Mouse (Mus musculus) lung, embryonic 16.5 days (tissue): ENCODE measurements around the gene Cxcl1. TPM values are rescaled to one million over a fixed set of nuclear protein-coding genes. Genes with fewer than 3 reads are reported as not detected.
A peak's percentile ranks its signal among the peaks of the same experiment; 100 is the strongest.

Experiments
- ATAC-seq: fragments of 200-750 bp; cut with Nextera tagmentation; 2 replicates; pipeline ENCODE4 v1.8.0; 2017; ENCODE audit warnings: low read depth, mild to moderate bottlenecking, moderate library complexity
- H3K27ac ChIP-seq: fragments of 300-500 bp; sonication (generic); 2 replicates; pipeline ENCODE4 v1.5.1; 2014; ENCODE audit warnings: mild to moderate bottlenecking, control low read depth, low read length
- H3K27me3 ChIP-seq: fragments of 300-500 bp; sonication (generic); 2 replicates; pipeline ENCODE4 v1.6.1; 2014; ENCODE audit warnings: low read depth, low read length, mixed read lengths; ENCODE audit not compliant: control insufficient read depth, insufficient read depth
- H3K36me3 ChIP-seq: fragments of 300-500 bp; sonication (generic); 2 replicates; pipeline ENCODE4 v1.6.1; 2014; ENCODE audit warnings: low read length; ENCODE audit not compliant: control insufficient read depth, insufficient read depth
- H3K4me1 ChIP-seq: fragments of 300-500 bp; sonication (generic); replicated peaks from 2 replicates; pipeline ENCODE4 v1.6.1; 2014; ENCODE audit warnings: low read length, mixed read lengths; ENCODE audit not compliant: control insufficient read depth, insufficient read depth
- H3K4me2 ChIP-seq: fragments of 300-500 bp; sonication (generic); 2 replicates; pipeline ENCODE4 v1.6.1; 2014; ENCODE audit warnings: low read depth, low read length, control low read depth
- H3K4me3 ChIP-seq: fragments of 300-500 bp; sonication (generic); 2 replicates; pipeline ENCODE4 v1.5.1; 2014; ENCODE audit warnings: mild to moderate bottlenecking, low read length, control low read depth
- H3K9ac ChIP-seq: fragments of 300-500 bp; sonication (generic); 2 replicates; pipeline ENCODE4 v1.6.1; 2014; ENCODE audit warnings: low read length, control low read depth
- H3K9me3 ChIP-seq: fragments of 300-500 bp; sonication (generic); 2 replicates; pipeline ENCODE4 v1.6.1; 2016; ENCODE audit warnings: low read length; ENCODE audit not compliant: control insufficient read depth
- WGBS: fragments of 180-500 bp; shearing (Covaris S2); extraction: QIAGEN DNeasy Blood & Tissue Kit; methylation state at CpG from one replicate; pipeline ENCODE4 v1.1.7; 2014; 5-methylcytosine and 5-hydroxymethylcytosine counted together
- polyA plus RNA-seq: library from polyadenylated mRNA; unstranded; fragments of >200 nt; fragmentation: Nextera tagmentation; extraction: Ambion mirVana; gene quantifications from 2 replicates; pipeline ENCODE4 v1.2.1, GENCODE M21; 2015

Gene Cxcl1
- polyA plus RNA-seq, 1 experiment from 2014 or later: 0.41 TPM

DNA sequence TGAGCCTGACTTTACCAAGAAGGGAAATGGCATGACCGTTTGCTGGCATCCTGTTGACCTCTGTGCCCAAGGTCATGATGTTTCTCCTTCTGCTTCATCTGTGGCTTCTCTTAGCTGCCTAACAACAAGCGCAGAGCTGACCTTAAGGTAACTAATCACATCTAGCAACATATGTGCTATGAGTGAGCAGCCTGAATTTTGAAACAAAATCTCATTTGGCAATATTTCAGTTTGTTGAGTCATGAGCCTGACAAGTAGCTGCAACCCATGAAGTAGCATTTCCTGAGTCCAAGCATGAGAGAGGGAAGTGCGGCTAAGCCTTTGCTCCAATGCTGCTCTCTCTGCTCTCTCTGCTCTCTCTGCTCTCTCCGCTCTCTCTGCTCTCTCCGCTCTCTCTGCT, 9.4 kb upstream of the Cxcl1 start:
- no peak overlapping the region for H3K9ac ChIP-seq
- peaks cover 12% of the 10 kb centered on the region for H3K4me1 ChIP-seq
- H3K27ac ChIP-seq: no peak overlapping the region
- H3K4me2 ChIP-seq: no peak overlapping the region
- H3K36me3 ChIP-seq: no peaks in the 10 kb centered on the region
- H3K9me3 ChIP-seq: no peaks in the 10 kb centered on the region
- H3K27me3 ChIP-seq: no peaks in the 10 kb centered on the region
- ATAC-seq: no peak
- H3K4me3 ChIP-seq: no peak overlapping the region
- WGBS: 80% methylated on average over 5 of the region's 5 CpGs

DNA sequence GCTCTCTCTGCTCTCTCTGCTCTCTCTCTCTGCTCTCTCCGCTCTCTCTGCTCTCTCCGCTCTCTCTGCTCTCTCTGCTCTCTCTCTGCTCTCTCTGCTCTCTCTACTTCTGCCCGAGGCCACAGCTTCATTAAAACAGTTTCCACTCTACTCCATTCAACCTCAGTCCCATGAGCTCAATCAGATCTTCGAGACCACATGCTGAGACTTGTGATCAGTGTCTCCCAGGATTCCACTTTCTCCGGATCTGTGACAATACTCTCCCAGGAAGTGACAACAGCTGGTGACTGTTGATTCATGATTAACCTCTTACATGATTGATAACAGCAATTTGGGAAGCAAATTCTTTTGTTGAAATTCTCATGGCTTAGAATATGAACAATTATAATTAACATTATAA, 8.9 kb upstream of the Cxcl1 start:
- ATAC-seq: no peak
- 88% methylated on average over 5 of the region's 5 CpGs for WGBS
- no peak overlapping the region for H3K4me2 ChIP-seq

DNA sequence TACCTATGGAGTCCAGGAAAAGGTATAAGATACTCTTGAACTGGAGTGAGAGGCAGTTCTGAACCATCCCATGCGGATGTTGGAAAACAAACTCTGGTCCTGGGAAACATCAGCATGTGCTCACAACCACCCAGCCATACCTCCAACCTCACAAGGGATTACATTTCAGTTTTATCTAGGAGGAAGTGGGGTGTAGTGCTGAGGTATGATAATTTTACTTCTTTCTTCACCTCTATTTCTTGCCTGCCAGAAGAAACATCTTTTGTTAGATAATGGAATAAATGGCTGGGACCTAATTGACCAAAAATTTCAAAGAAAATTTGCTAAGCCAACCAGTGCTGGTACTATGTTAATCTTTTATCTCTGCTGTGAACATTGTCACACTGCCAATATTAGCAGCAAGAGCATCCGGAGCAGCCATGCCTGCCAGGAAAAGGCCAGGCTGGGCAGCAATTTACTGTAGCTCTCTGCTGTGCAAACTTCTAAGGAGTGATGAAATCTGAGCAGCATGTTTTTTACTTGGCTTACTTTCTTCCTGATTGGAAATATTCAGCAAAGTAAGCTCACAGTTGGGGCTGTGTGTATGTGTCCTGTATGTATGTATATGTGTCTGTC, 6.3 kb upstream of the Cxcl1 start:
- WGBS: 44% methylated on average over 2 of the region's 2 CpGs
- H3K4me1 ChIP-seq: peaks cover 12% of the 10 kb centered on the region
- H3K9ac ChIP-seq: no peak overlapping the region
- H3K27me3 ChIP-seq: no peaks in the 10 kb centered on the region; the same call in 1 of the 2 replicates
- peak; percentile 88 for ATAC-seq
- no peak overlapping the region for H3K4me3 ChIP-seq
- H3K27ac ChIP-seq: no peak overlapping the region
- H3K4me2 ChIP-seq: no peak overlapping the region
- no peaks in the 10 kb centered on the region for H3K9me3 ChIP-seq
- no peaks in the 10 kb centered on the region for H3K36me3 ChIP-seq

More for the DNA sequence above, 8.9 kb upstream of the Cxcl1 start:
- H3K4me3 ChIP-seq: no peak overlapping the region
- no peak overlapping the region for H3K27ac ChIP-seq
- no peaks in the 10 kb centered on the region for H3K36me3 ChIP-seq
- no peaks in the 10 kb centered on the region for H3K27me3 ChIP-seq
- no peak overlapping the region for H3K9ac ChIP-seq
- H3K4me1 ChIP-seq: peaks cover 12% of the 10 kb centered on the region
- H3K9me3 ChIP-seq: no peaks in the 10 kb centered on the region

DNA sequence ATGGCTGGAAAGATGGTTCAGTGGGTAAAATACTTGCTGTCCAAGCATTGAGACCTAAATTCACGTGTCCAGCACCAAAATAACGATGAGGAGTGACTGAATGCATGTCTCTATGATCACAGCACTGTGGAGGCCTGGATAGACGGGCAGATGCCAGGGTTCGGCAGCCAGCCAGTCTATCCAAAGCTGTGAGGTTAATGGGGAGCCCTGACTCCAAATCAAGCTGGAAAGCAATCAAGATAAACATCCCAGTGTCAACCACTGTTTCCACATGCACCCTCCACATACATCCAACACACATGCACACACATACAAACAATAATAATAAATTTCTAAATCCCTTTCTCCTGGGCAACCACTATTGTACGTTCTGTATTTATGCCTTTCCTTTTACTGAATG, 2.4 kb upstream of the Cxcl1 start:
- no peaks in the 10 kb centered on the region; the same call in 1 of the 2 replicates for H3K27me3 ChIP-seq

DNA sequence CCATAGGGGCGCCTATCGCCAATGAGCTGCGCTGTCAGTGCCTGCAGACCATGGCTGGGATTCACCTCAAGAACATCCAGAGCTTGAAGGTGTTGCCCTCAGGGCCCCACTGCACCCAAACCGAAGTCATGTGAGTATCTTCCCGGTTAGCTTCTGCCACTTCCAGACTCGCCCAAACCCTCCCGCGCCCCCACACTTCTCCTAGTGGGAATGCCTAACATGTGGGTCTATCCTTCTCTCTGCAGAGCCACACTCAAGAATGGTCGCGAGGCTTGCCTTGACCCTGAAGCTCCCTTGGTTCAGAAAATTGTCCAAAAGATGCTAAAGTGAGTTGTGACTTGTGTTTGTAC, 398 bp downstream of the Cxcl1 start:
- Histone ChIP-seq H3K27me3 (no peaks in the 10 kb centered on the region; the same call in 1 of the 2 replicates), H3K9me3 (no peaks in the 10 kb centered on the region), H3K36me3 (no peaks in the 10 kb centered on the region), H3K4me1 (no peaks in the 10 kb centered on the region; the same call in 1 of the 2 replicates), H3K9ac (peak overlapping the region; percentile 61), H3K27ac (no peak overlapping the region), H3K4me2 (peak overlapping the region; percentile 72), H3K4me3 (peak overlapping the region; percentile 54)
- WGBS: 21% methylated on average over 10 of the region's 10 CpGs
- no peak for ATAC-seq

More for the DNA sequence above, 2.4 kb upstream of the Cxcl1 start:
- H3K27ac ChIP-seq: no peak overlapping the region
- H3K4me2 ChIP-seq: no peak overlapping the region
- H3K36me3 ChIP-seq: no peaks in the 10 kb centered on the region
- no peak overlapping the region for H3K9ac ChIP-seq
- H3K4me1 ChIP-seq: peaks cover 12% of the 10 kb centered on the region
- H3K9me3 ChIP-seq: no peaks in the 10 kb centered on the region
- ATAC-seq: no peak
- WGBS: 69% methylated on average over 5 of the region's 5 CpGs
- no peak overlapping the region for H3K4me3 ChIP-seq

DNA sequence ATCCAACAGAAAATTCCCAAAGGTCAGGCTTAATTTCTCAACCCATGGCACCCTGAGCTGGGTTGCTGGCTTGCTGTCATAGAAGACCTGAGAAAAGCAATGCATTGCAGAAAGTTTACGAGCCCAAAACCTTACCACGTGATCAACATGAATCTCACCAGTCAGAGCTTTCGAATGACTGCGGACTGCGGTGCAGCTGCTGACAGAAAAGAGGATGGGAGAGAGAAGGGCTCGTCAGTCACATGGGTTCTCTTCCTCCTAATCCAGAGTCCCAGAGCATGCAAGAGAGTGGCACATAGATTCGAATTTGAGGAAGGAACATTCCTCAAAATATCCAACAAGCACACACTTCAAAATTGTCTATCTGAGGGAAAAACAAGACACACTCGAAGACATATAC, 3.2 kb downstream of the Cxcl1 start:
- Histone ChIP-seq H3K36me3 (no peaks in the 10 kb centered on the region), H3K9me3 (no peaks in the 10 kb centered on the region), H3K4me1 (no peaks in the 10 kb centered on the region; the same call in 1 of the 2 replicates), H3K9ac (no peak overlapping the region), H3K4me2 (no peak overlapping the region), H3K27me3 (no peaks in the 10 kb centered on the region; the same call in 1 of the 2 replicates), H3K4me3 (no peak overlapping the region), H3K27ac (no peak overlapping the region)
- ATAC-seq: no peak
- WGBS: 67% methylated on average over 8 of the region's 8 CpGs

DNA sequence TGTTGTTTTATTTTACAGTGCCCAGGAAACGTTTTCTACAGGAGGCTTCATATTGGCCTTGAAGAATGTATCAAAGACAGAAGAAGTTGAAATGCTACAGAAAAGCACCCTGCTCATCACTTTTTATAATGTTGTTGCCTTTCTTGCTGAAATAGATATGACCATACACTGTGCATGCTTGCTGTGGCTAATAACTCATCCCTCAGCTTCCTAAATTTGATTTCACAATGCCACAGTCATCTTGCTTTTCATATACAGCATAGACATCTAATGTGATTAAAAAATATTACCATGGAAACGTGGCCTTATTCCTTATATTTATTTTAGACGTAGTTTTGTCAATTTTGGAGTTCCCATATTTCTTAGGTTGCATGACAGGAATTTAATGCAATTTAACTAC, 6.4 kb downstream of the Cxcl1 start:
- no peaks in the 10 kb centered on the region for H3K9me3 ChIP-seq
- 70% methylated on average over 3 of the region's 3 CpGs for WGBS

GRCm38 (mm10) chr5:90899308-90899707, 8.3 kb downstream of the Cxcl1 start:
- no peaks in the 10 kb centered on the region for H3K36me3 ChIP-seq
- H3K4me3 ChIP-seq: no peak overlapping the region
- H3K27ac ChIP-seq: no peak overlapping the region
- no peak for ATAC-seq
- 78% methylated on average over 5 of the region's 5 CpGs for WGBS
- H3K9ac ChIP-seq: no peak overlapping the region
- H3K4me2 ChIP-seq: no peak overlapping the region
- H3K27me3 ChIP-seq: peaks cover 9% of the 10 kb centered on the region
- peaks cover 8% of the 10 kb centered on the region for H3K4me1 ChIP-seq
- no peaks in the 10 kb centered on the region for H3K9me3 ChIP-seq

More for the DNA sequence above, 6.4 kb downstream of the Cxcl1 start:
- no peaks in the 10 kb centered on the region; the same call in 1 of the 2 replicates for H3K27me3 ChIP-seq
- ATAC-seq: no peak
- H3K4me1 ChIP-seq: peaks cover 4% of the 10 kb centered on the region
- no peak overlapping the region for H3K27ac ChIP-seq
- no peaks in the 10 kb centered on the region for H3K36me3 ChIP-seq
- H3K9ac ChIP-seq: no peak overlapping the region
- no peak overlapping the region for H3K4me2 ChIP-seq
- no peak overlapping the region for H3K4me3 ChIP-seq

DNA sequence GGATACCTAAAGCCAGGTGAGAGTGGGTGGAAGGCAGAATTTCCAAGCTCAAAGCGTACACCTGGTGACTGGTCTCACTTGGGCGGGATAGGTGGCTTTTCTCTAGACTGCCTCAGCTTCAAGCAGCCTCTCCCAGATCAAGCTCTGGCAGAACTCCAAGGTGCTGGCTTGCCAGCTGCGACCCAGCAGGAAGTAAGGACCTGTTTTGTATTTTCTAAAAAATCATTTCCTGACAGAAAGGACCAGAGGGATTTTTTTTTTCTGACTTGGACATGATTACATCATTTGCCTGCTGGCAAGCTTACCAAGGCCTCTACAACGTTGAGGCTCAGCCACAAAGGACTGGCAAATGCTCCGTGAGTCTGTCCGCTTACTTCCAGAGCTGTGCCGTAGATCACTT, 9.1 kb downstream of the Cxcl1 start:
- peaks cover 16% of the 10 kb centered on the region for H3K27me3 ChIP-seq
- H3K36me3 ChIP-seq: no peaks in the 10 kb centered on the region
- peaks cover 8% of the 10 kb centered on the region for H3K4me1 ChIP-seq
- ATAC-seq: peak; percentile 74
- H3K4me2 ChIP-seq: no peak overlapping the region
- 27% methylated on average over 7 of the region's 7 CpGs for WGBS
- no peak overlapping the region for H3K27ac ChIP-seq
- H3K9me3 ChIP-seq: no peaks in the 10 kb centered on the region
- H3K4me3 ChIP-seq: no peak overlapping the region
- H3K9ac ChIP-seq: no peak overlapping the region
